Mouse (Mus musculus) natural killer cell, adult 2 months (primary cell): Measurements from ENCODE around the gene Pcnt.
A peak's percentile ranks its signal among the peaks of the same experiment; 100 is the strongest.

Source experiments
- DNase-seq, 2 experiments: peaks; one replicate each; pipeline ENCODE4 v3.0.0; 2022; ENCODE audit warnings: low spot score in 2 of 2

Gene Pcnt

GRCm38 (mm10) chr10:76408520-76408919 lies 34.1 kb downstream of the Pcnt start:
- DNase-seq: no peak

GRCm38 (mm10) chr10:76392596-76392995 lies 50.0 kb downstream of the Pcnt start:
- DNase-seq: no peak

GRCm38 (mm10) chr10:76391786-76392185 lies 50.8 kb downstream of the Pcnt start:
- peak in 1 of 2 experiments; percentile 36 for DNase-seq

- DNase-seq: no peak
Observed at GRCm38 (mm10) chr10:76391166-76391565, 51.4 kb downstream of the Pcnt start.

GRCm38 (mm10) chr10:76374981-76375380 lies 67.6 kb downstream of the Pcnt start:
- no peak for DNase-seq

- no peak for DNase-seq
Observed at GRCm38 (mm10) chr10:76371736-76372135, 70.8 kb downstream of the Pcnt start.

GRCm38 (mm10) chr10:76368766-76369165 lies 73.8 kb downstream of the Pcnt start:
- DNase-seq: no peak

- DNase-seq: no peak
Observed at GRCm38 (mm10) chr10:76363233-76363632, 79.4 kb downstream of the Pcnt start.

- DNase-seq: no peak
Observed at GRCm38 (mm10) chr10:76358468-76358867, 84.1 kb downstream of the Pcnt start.

- DNase-seq: no peak
Observed at GRCm38 (mm10) chr10:76357286-76357875, 85.2 kb downstream of the Pcnt start.

GRCm38 (mm10) chr10:76354974-76355373 lies 87.6 kb downstream of the Pcnt start:
- DNase-seq: peak; percentile 47 to 53

- DNase-seq: no peak
Observed at GRCm38 (mm10) chr10:76353986-76354385, 88.6 kb downstream of the Pcnt start.

GRCm38 (mm10) chr10:76351953-76352352 lies 90.6 kb downstream of the Pcnt start:
- DNase-seq: no peak

- DNase-seq: peak; percentile 57 to 81
Observed at GRCm38 (mm10) chr10:76346589-76346988, 96.0 kb downstream of the Pcnt start.

- peak in 1 of 2 experiments; percentile 50 for DNase-seq
Observed at GRCm38 (mm10) chr10:76346043-76346491, 96.5 kb downstream of the Pcnt start.

GRCm38 (mm10) chr10:76345540-76345902 lies 97.1 kb downstream of the Pcnt start:
- no peak for DNase-seq

GRCm38 (mm10) chr10:76344711-76345539 lies 97.7 kb downstream of the Pcnt start, which contains the start of gene Dip2a:
Dip2a (minus strand) TSS chr10:76345291.
- DNase-seq: peak; percentile 79 to 90

GRCm38 (mm10) chr10:76334350-76334749 lies 108.2 kb downstream of the Pcnt start:
- DNase-seq: no peak

GRCm38 (mm10) chr10:76332040-76332439 lies 110.5 kb downstream of the Pcnt start:
- DNase-seq: no peak

GRCm38 (mm10) chr10:76329093-76329492 lies 113.5 kb downstream of the Pcnt start:
- DNase-seq: no peak

GRCm38 (mm10) chr10:76328574-76328973 lies 114.0 kb downstream of the Pcnt start:
- DNase-seq: no peak

GRCm38 (mm10) chr10:76326304-76327006 lies 116.1 kb downstream of the Pcnt start:
- DNase-seq: peak; percentile 25 to 42
